ENCODE assay signal across 10 mouse cellular contexts in genomic region chr17:43036058-43036757, GRCm38 (mm10). TPM values are rescaled to one million over a fixed set of nuclear protein-coding genes. Genes with fewer than 3 reads are reported as not detected.
DNase-seq lines count a peak whose midpoint lies in the region; ATAC-seq lines count a peak whose summit lies in the region.
"Had no signal": no experiment of that assay in that cellular context is flagged by ENCODE, and none has a peak within 500 bp of the region (broad histone marks: within the 10 kb centered on the region; RNA-seq: fewer than 3 reads in every experiment).

No protein-coding gene starts in this region.

- no peaks in the 10 kb centered on the region for H3K9me3 ChIP-seq in liver, embryonic 12.5 days (replicated peaks)
- H3K9me3 ChIP-seq in limb, embryonic 10.5 days (replicated peaks), result no peaks in the 10 kb centered on the region
- H3K9me3 ChIP-seq: neural tube, embryonic 12.5 days had no signal

- H3K4me2 ChIP-seq in liver, embryonic 12.5 days, result peak overlapping the region; percentile 53
- H3K4me2 ChIP-seq: neural tube, embryonic 12.5 days had no signal

- no peaks in the 10 kb centered on the region for H3K27me3 ChIP-seq in liver, embryonic 12.5 days (replicated peaks)
- no peaks in the 10 kb centered on the region for H3K27me3 ChIP-seq in limb, embryonic 10.5 days (ENCODE audit: low read depth, poor library complexity, severe bottlenecking)
- H3K27me3 ChIP-seq: CH12.LX; neural tube, embryonic 12.5 days had no signal

- ATAC-seq in liver, embryonic 12.5 days, result peak; percentile 97

- peak overlapping the region; percentile 48 for H3K9ac ChIP-seq in liver, embryonic 12.5 days
- H3K9ac ChIP-seq: neural tube, embryonic 12.5 days had no signal

- peak overlapping the region; percentile 25 for H3K4me3 ChIP-seq in liver, embryonic 12.5 days
- no peak overlapping the region for H3K4me3 ChIP-seq in limb, embryonic 10.5 days
- H3K4me3 ChIP-seq: neural tube, embryonic 12.5 days had no signal

- 47% methylated on average over 10 of the region's 10 CpGs for WGBS in liver, embryonic 12.5 days (ENCODE audit: insufficient replicate concordance)
- WGBS in limb, embryonic 10.5 days, result 89% methylated on average over 10 of the region's 10 CpGs

- peaks cover 79% of the 10 kb centered on the region for H3K4me1 ChIP-seq in liver, embryonic 12.5 days
- no peaks in the 10 kb centered on the region for H3K4me1 ChIP-seq in limb, embryonic 10.5 days
- H3K4me1 ChIP-seq: neural tube, embryonic 12.5 days had no signal

- H3K36me3 ChIP-seq in liver, embryonic 12.5 days, result peaks cover 51% of the 10 kb centered on the region
- H3K36me3 ChIP-seq in limb, embryonic 10.5 days, result peaks cover 30% of the 10 kb centered on the region

- H3K27ac ChIP-seq in liver, embryonic 12.5 days, result peak overlapping the region; percentile 82
- H3K27ac ChIP-seq in limb, embryonic 10.5 days, result no peak overlapping the region
- H3K27ac ChIP-seq: neural tube, embryonic 12.5 days had no signal

- DNase-seq in gastrocnemius, adult 18-20 months (ENCODE audit: low spot score), result peak; percentile 33
- DNase-seq in gastrocnemius, adult 8-10 months (ENCODE audit: low spot score in 2 of 2), result no peak
- DNase-seq in spleen, postnatal 36 days (ENCODE audit: low spot score in 2 of 2), result peak; percentile 19 to 51
- no peak for DNase-seq in spleen, postnatal 14 days (ENCODE audit: low spot score in 2 of 2)
- no peak for DNase-seq in urinary bladder, postnatal 4 days (ENCODE audit: low spot score in 2 of 2)
- no peak for DNase-seq in limb, embryonic 10.5 days (ENCODE audit: low spot score)
- no peak for DNase-seq in embryo, embryonic 10 days (ENCODE audit: low spot score)

RNA-seq across cellular contexts. Expression of gene Tnfrsf21, which starts 19.9 kb away (rescaled TPM):
- 10 to 100 TPM; 18.4 TPM for total RNA-seq in gastrocnemius, adult 18-20 months (2021)
- total RNA-seq in gastrocnemius, adult 8-10 months (2022), result 10 to 100 TPM; 16.6 to 23.3 (median 17.0) TPM
- polyA plus RNA-seq in liver, embryonic 12.5 days (2016; fragmentation: Nextera tagmentation; extraction: Ambion mirVana), result 41.9 and 43.1 TPM in 2 replicates
- 18.0 and 20.2 TPM in 2 replicates for polyA plus RNA-seq in limb, embryonic 10.5 days (2016; fragmentation: Nextera tagmentation; extraction: Ambion mirVana)
- total RNA-seq: CH12.LX had no signal

Comparison
In these comparisons a context has a peak if more than half of its experiments do, and no peak if none do; other contexts are left out.
1. DNase-seq: peak in gastrocnemius, adult 18-20 months (single experiment) and spleen, postnatal 36 days (2 of 2); none in gastrocnemius, adult 8-10 months (0 of 2), spleen, postnatal 14 days (0 of 2), urinary bladder, postnatal 4 days (0 of 2), limb, embryonic 10.5 days (single experiment) and embryo, embryonic 10 days (single experiment).